Mouse (Mus musculus) right cerebral cortex, postnatal 10 days (tissue): ENCODE data around the gene Ugt2b36.
"Not testable (repeated sequence)": the region's sequence is repeated elsewhere in the genome, so short reads cannot be mapped to it uniquely, and the experiment has no call there.

Source experiments
- DNase-seq, 2 experiments: peaks; one replicate each; pipeline ENCODE4 v3.0.0; 2021; ENCODE audit warnings: low spot score in 2 of 2

The Ugt2b36 gene

DNA sequence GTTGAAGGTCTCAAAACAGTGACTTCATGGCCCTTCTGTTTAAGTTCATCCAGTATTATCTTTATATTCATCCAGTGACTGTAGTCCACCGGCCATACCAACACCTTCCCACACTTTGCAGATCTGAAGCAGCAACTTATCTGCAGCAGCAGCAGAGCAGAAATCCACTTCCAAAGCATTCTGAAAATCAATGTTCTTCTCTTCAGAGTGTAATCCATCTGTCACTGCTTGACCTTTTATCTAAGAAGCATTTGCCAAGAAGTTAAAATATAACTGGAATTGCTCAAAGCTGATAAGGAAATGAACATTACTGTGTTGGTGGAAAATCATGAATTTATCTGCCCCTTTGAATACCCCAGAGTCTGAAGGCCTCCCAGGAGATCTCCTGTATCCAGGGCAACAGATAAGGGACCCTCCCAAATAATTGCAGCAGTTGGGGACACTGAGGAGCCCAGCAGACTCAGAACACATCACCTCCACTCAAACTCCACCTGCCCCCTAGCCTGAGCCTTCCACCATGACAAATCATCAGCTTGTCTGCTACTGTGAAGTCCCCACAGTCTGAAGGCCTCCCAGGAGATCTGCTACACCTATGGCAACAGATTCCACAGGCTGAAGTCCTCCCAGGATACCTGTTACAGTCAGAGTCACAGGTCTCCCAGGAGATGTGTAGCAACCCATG, at the start of gene Ugt2b36:
Gene Ugt2b36 (minus strand): TSS at position 210 of the 682 bp plus-strand sequence.
- no peak for DNase-seq

DNA sequence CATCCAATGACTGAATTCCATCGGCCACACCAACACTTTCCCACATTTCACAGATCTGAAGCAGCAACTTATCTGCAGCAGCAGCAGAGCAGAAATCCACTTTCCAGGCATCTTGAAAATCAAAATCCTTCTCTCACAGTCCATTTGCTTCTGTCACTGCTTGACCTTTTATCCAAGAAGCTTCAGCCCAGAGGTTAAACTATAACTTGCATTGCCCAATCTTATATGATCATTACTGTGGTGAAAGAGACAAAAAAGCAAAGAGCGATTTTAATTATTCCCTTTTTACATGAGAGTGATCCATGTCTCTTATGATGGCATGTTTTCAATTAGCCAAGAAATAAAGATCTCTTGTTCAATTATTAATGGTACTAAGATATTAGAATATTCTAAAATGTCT, 47.8 kb upstream of the Ugt2b36 start, which contains the start of gene Ugt2b5:
Gene Ugt2b5 (minus strand): TSS at position 123 of the 400 bp plus-strand sequence.
- not testable (repeated sequence) for DNase-seq

DNA sequence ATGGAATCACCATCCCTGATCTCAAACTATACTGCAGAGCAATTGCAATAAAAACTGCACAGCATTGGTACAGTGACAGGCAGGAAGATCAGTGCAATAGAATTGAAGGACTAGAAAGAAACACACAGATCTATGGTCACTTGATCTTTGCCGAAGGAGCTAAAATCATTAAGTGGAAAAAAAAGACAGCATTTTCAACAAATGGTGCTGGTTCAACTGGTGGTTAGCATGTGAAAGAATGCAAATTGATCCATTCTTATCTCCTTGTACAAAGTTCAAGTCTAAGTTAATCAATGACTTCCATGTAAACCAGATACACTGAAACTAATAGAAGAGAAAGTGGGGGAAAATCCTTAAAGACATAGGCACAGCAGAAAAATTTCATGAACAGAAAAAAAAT, 11.3 kb upstream of the Ugt2b36 start:
- DNase-seq, result not testable (repeated sequence)

DNA sequence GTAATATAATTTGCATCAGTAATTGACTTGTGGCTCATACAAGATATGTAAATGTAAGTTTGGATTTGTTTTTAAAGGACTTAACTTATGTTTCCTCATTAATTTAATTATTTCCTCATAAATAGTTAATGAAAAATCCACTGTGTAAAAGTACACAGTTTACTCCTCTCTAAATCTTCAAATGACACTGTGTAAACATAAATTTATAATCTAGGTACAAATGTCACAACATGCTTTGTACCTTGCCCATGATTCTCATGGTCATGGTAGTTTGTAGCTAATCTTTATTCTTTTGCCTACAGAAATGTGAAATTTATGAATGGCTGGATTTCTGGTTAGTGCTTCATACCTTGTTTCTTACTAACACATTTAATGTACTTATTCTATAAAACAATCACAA, 1.2 kb downstream of the Ugt2b36 start:
- DNase-seq, result no peak

DNA sequence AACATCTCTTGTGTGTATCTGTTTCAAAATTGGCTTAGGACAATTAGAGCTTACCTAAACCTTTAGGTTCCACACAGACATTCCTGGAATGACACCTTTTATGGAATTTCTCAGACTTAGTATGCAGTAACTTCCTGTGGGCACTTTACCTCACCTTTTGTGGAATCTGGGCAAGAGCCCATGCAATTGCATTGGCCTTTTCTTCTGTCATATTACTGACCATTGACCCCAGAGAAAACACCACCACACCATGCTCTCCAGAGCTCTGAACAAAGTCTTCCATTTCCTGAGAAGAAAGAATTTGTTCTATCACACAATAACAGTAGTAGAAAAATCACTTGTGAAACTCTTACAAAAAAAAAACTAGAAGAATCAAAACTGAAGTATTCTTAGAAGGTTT, 3.1 kb downstream of the Ugt2b36 start:
- no peak for DNase-seq

DNA sequence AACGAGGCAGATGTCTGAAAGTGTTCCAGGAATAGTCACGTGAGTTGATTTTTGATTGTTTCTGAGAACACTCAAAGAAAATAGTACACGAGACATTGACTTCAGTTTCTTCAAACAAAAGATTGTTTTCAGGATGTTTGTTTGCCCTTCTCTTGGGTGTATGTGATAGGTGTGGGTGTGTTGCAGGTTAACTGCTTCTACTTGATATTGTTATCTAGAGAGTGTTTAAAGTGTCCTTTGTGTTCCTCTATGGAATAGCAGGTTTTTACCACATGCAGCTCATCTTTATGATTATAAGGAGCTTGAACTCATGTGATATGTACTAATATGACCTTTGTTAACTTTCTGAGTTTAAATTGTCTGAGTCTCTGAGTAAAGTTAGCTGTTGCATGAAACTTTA, 6.1 kb downstream of the Ugt2b36 start:
- DNase-seq, result no peak

DNA sequence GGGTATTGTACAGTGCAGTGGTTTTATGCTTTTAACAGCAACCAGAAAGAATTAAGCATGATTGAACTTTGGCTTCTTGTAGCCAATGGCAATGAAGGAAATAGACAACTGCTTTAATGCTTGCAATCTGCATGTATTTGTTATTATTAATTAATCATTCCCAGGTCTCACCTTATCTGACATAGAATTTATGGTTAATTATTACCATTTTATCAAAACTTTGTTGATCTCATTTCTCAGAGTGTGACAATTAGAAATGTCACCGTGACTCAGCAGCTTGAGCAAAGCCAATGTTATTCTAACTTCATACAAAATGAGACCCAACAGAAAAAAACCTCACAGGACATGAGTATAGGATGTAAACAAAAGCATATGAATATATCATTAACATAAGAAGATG, 61.7 kb downstream of the Ugt2b36 start:
- DNase-seq, result no peak

DNA sequence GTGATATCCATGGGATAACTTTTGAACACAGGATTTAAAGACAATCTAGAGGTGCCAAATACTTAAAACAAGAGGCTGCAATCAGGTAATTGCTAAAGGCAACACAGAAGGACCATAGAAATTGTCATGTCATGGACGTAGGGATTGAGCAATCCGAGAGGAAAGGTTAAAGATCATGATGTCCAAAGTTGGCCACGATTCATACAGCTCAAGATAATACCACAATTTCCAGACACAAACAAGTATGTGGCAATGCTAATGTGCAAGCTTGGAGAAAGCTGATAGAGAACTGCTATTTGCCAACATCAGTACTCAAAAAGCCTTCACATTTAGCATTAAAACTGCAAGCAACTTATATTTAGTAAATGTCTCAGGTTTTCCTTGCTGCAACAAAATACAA, 65.0 kb downstream of the Ugt2b36 start:
- no peak for DNase-seq
